15 mouse cellular contexts compared by ENCODE assay signal in the genomic region with DNA sequence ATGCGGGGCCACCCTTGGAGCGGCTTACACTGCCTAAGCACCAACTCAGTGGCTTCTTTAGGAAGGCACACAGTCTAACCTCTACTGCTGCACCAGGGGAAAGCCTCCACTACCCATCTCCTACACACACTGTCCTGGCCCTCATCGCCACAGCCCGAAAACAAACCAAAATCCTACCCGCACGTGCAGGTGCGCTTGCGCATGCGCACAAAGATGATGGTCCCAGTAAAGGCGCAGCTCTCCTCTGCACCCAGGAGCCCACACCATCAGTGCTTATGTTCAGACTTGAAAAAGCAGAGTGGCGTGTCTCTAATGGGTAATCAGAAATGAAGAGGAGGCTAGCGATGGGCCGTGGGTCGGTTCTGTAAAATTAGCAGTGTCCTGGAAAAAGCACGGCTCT.
DNase-seq lines count a peak whose midpoint lies in the region; ATAC-seq lines count a peak whose summit lies in the region.
"Had no signal": no experiment of that assay in that cellular context is flagged by ENCODE, and none has a peak within 500 bp of the region (broad histone marks: within the 10 kb centered on the region; RNA-seq: fewer than 3 reads in every experiment).

No protein-coding gene starts in this region.

- H3K27me3 ChIP-seq in heart, embryonic 12.5 days (replicated peaks) = no peaks in the 10 kb centered on the region
- no peaks in the 10 kb centered on the region; the same call in 1 of the 2 replicates for H3K27me3 ChIP-seq in kidney, embryonic 16.5 days (ENCODE audit: insufficient read depth, low read length)
- H3K27me3 ChIP-seq in kidney, embryonic 14.5 days (ENCODE audit: control insufficient read depth, insufficient read depth, low read length) = no peaks in the 10 kb centered on the region; the same call in 1 of the 2 replicates
- no peaks in the 10 kb centered on the region for H3K27me3 ChIP-seq in embryonic facial prominence, embryonic 15.5 days
- no peaks in the 10 kb centered on the region for H3K27me3 ChIP-seq in limb, embryonic 15.5 days

- DNase-seq in heart, postnatal 14 days = no peak
- no peak for DNase-seq in left cerebral cortex, adult 8-10 months (ENCODE audit: low spot score in 2 of 2)
- no peak for DNase-seq in adrenal gland, adult 8-10 months
- DNase-seq: cerebellum, postnatal 14 days; gastrocnemius, postnatal 25 days; kidney, postnatal 10 days; liver; liver, postnatal 0 days; lung, postnatal 14 days; right cerebral cortex, adult 18-20 months had no signal

- peak overlapping the region; percentile 56; the same call in 1 of the 2 replicates for H3K27ac ChIP-seq in heart, embryonic 12.5 days (ENCODE audit: poor library complexity, severe bottlenecking)
- H3K27ac ChIP-seq in kidney, embryonic 16.5 days (ENCODE audit: low read length) = peak overlapping the region; percentile 41; the same call in 1 of the 2 replicates
- no peak overlapping the region; the same call in 1 of the 2 replicates for H3K27ac ChIP-seq in kidney, embryonic 14.5 days (ENCODE audit: low read depth, low read length)
- H3K27ac ChIP-seq in embryonic facial prominence, embryonic 15.5 days (replicated peaks) = 0 out of 2 replicates have a peak overlapping the region, but pooled peaks have one; percentile 2
- H3K27ac ChIP-seq in limb, embryonic 15.5 days = peak overlapping the region; percentile 71

- H3K4me2 ChIP-seq in heart, embryonic 12.5 days = no peak overlapping the region
- no peak overlapping the region for H3K4me2 ChIP-seq in kidney, embryonic 16.5 days (replicated peaks; ENCODE audit: low read depth, low read length)
- no peak overlapping the region for H3K4me2 ChIP-seq in kidney, embryonic 14.5 days (replicated peaks; ENCODE audit: low read depth, low read length)
- H3K4me2 ChIP-seq in embryonic facial prominence, embryonic 15.5 days (replicated peaks) = no peak overlapping the region
- no peak overlapping the region for H3K4me2 ChIP-seq in limb, embryonic 15.5 days

- no peak for ATAC-seq in heart, embryonic 12.5 days (ENCODE audit: insufficient number of reproducible peaks, low FRiP score)
- ATAC-seq in kidney, embryonic 16.5 days (ENCODE audit: low FRiP score, low TSS enrichment) = no peak
- ATAC-seq in kidney, embryonic 14.5 days (ENCODE audit: low FRiP score, low TSS enrichment) = no peak
- ATAC-seq in embryonic facial prominence, embryonic 15.5 days (ENCODE audit: insufficient number of reproducible peaks, low FRiP score, low TSS enrichment, low read depth) = no peak
- ATAC-seq in limb, embryonic 15.5 days (ENCODE audit: insufficient number of reproducible peaks, low FRiP score, low TSS enrichment, low read depth) = no peak
- ATAC-seq: liver, postnatal 0 days had no signal

- H3K36me3 ChIP-seq in heart, embryonic 12.5 days = no peaks in the 10 kb centered on the region
- H3K36me3 ChIP-seq in kidney, embryonic 16.5 days (ENCODE audit: insufficient read depth, low read length) = no peaks in the 10 kb centered on the region
- H3K36me3 ChIP-seq in kidney, embryonic 14.5 days (ENCODE audit: control insufficient read depth, insufficient read depth, low read length) = no peaks in the 10 kb centered on the region
- H3K36me3 ChIP-seq in embryonic facial prominence, embryonic 15.5 days = no peaks in the 10 kb centered on the region
- H3K36me3 ChIP-seq in limb, embryonic 15.5 days = no peaks in the 10 kb centered on the region

- peaks cover 70% of the 10 kb centered on the region for H3K4me1 ChIP-seq in heart, embryonic 12.5 days (replicated peaks)
- peaks cover 44% of the 10 kb centered on the region for H3K4me1 ChIP-seq in kidney, embryonic 16.5 days (ENCODE audit: insufficient read depth, low read length)
- peaks cover 43% of the 10 kb centered on the region for H3K4me1 ChIP-seq in kidney, embryonic 14.5 days (ENCODE audit: control insufficient read depth, insufficient read depth, low read length)
- H3K4me1 ChIP-seq in embryonic facial prominence, embryonic 15.5 days = peaks cover 58% of the 10 kb centered on the region
- H3K4me1 ChIP-seq in limb, embryonic 15.5 days = peaks cover 79% of the 10 kb centered on the region

- H3K4me3 ChIP-seq in heart, embryonic 12.5 days = no peak overlapping the region
- no peak overlapping the region for H3K4me3 ChIP-seq in kidney, embryonic 16.5 days (ENCODE audit: low read length)
- H3K4me3 ChIP-seq in kidney, embryonic 14.5 days (ENCODE audit: low read length) = no peak overlapping the region
- H3K4me3 ChIP-seq in embryonic facial prominence, embryonic 15.5 days (replicated peaks) = no peak overlapping the region
- H3K4me3 ChIP-seq in limb, embryonic 15.5 days = no peak overlapping the region

- no peaks in the 10 kb centered on the region for H3K9me3 ChIP-seq in heart, embryonic 12.5 days (replicated peaks)
- no peaks in the 10 kb centered on the region for H3K9me3 ChIP-seq in kidney, embryonic 16.5 days (ENCODE audit: low read length)
- H3K9me3 ChIP-seq in kidney, embryonic 14.5 days (ENCODE audit: control insufficient read depth, low read length) = no peaks in the 10 kb centered on the region
- no peaks in the 10 kb centered on the region for H3K9me3 ChIP-seq in embryonic facial prominence, embryonic 15.5 days (replicated peaks)
- H3K9me3 ChIP-seq in limb, embryonic 15.5 days = no peaks in the 10 kb centered on the region

- no peak overlapping the region; the same call in 1 of the 2 replicates for H3K9ac ChIP-seq in heart, embryonic 12.5 days
- no peak overlapping the region for H3K9ac ChIP-seq in kidney, embryonic 16.5 days (replicated peaks; ENCODE audit: low read length)
- H3K9ac ChIP-seq in kidney, embryonic 14.5 days (ENCODE audit: low read depth, low read length) = no peak overlapping the region
- H3K9ac ChIP-seq in embryonic facial prominence, embryonic 15.5 days = no peak overlapping the region
- H3K9ac ChIP-seq in limb, embryonic 15.5 days = no peak overlapping the region
- H3K9ac ChIP-seq: liver, postnatal 0 days had no signal

- intact Hi-C loops in heart, postnatal 14 days (cut with DNase I) = no loop called here

- WGBS in heart, embryonic 12.5 days = 79% methylated on average over 15 of the region's 15 CpGs
- 80% methylated on average over 15 of the region's 15 CpGs for WGBS in kidney, embryonic 16.5 days
- 81% methylated on average over 15 of the region's 15 CpGs for WGBS in kidney, embryonic 14.5 days
- WGBS in embryonic facial prominence, embryonic 15.5 days = 86% methylated on average over 15 of the region's 15 CpGs
- 72% methylated on average over 15 of the region's 15 CpGs for WGBS in limb, embryonic 15.5 days
